Mouse (Mus musculus): ENCODE data around the gene Gstm5. TPM values are rescaled to one million over a fixed set of nuclear protein-coding genes. Genes with fewer than 3 reads are reported as not detected.

Gstm5 gene
- 148 and 158 TPM in 2 replicates for polyA plus RNA-seq (2015; fragmentation: Nextera tagmentation; extraction: Ambion mirVana)

GRCm38 (mm10) chr3:107895720-107896569 is at the start of gene Gstm5:
Gene Gstm5 (plus strand): TSS chr3:107895821.
- H3K4me2 ChIP-seq = peak within 1 kb of the TSS; percentile 91
- WGBS (ENCODE audit: insufficient replicate concordance) = 5% methylated on average over 40 of the region's 40 CpGs
- H3K36me3 ChIP-seq = peaks cover 17% of the 10 kb centered on the region
- peaks cover 24% of the 10 kb centered on the region for H3K4me1 ChIP-seq (replicated peaks)
- H3K4me3 ChIP-seq (replicated peaks) = peak within 1 kb of the TSS; percentile 73
- DNase-seq = peak; percentile 82
- H3K27me3 ChIP-seq = no peaks in the 10 kb centered on the region
- H3K27ac ChIP-seq = peak within 1 kb of the TSS; percentile 88
- no peaks in the 10 kb centered on the region for H3K9me3 ChIP-seq (replicated peaks)
- peak; percentile 92 for ATAC-seq (ENCODE audit: low read depth)
- peak within 1 kb of the TSS; percentile 83 for H3K9ac ChIP-seq

GRCm38 (mm10) chr3:107846175-107846574 is 49.4 kb upstream of the Gstm5 start:
- H3K27ac ChIP-seq = no peak overlapping the region
- H3K36me3 ChIP-seq = no peaks in the 10 kb centered on the region
- 17% methylated on average over 1 of the region's 1 CpGs for WGBS (ENCODE audit: insufficient replicate concordance)
- no peaks in the 10 kb centered on the region for H3K9me3 ChIP-seq (replicated peaks)
- peaks cover 25% of the 10 kb centered on the region for H3K4me1 ChIP-seq (replicated peaks)
- 0 out of 2 replicates have a peak, but pooled peaks cover 4% of the 10 kb centered on the region for H3K27me3 ChIP-seq
- H3K4me3 ChIP-seq (replicated peaks) = no peak overlapping the region
- ATAC-seq (ENCODE audit: low read depth) (no peak), DNase-seq (no peak)
- H3K4me2 ChIP-seq = no peak overlapping the region
- no peak overlapping the region for H3K9ac ChIP-seq

GRCm38 (mm10) chr3:107846835-107847234 is 48.8 kb upstream of the Gstm5 start:
- WGBS (ENCODE audit: insufficient replicate concordance) = 26% methylated on average over 3 of the region's 3 CpGs
- no peak for ATAC-seq (ENCODE audit: low read depth)

GRCm38 (mm10) chr3:107848126-107848525 is 47.5 kb upstream of the Gstm5 start:
- ATAC-seq (ENCODE audit: low read depth) = no peak
- no peaks in the 10 kb centered on the region for H3K36me3 ChIP-seq
- no peaks in the 10 kb centered on the region for H3K9me3 ChIP-seq (replicated peaks)
- no peak overlapping the region for H3K9ac ChIP-seq
- WGBS (ENCODE audit: insufficient replicate concordance) = 44% methylated on average over 4 of the region's 4 CpGs
- H3K4me3 ChIP-seq (replicated peaks) = no peak overlapping the region
- H3K27ac ChIP-seq = no peak overlapping the region
- H3K4me1 ChIP-seq (replicated peaks) = peaks cover 25% of the 10 kb centered on the region
- H3K4me2 ChIP-seq = no peak overlapping the region
- no peaks in the 10 kb centered on the region for H3K27me3 ChIP-seq
- DNase-seq = no peak

More at GRCm38 (mm10) chr3:107846835-107847234, 48.8 kb upstream of the Gstm5 start:
- H3K9me3 ChIP-seq (replicated peaks) = no peaks in the 10 kb centered on the region
- H3K4me2 ChIP-seq = no peak overlapping the region
- H3K36me3 ChIP-seq = no peaks in the 10 kb centered on the region
- peaks cover 25% of the 10 kb centered on the region for H3K4me1 ChIP-seq (replicated peaks)
- no peak overlapping the region for H3K4me3 ChIP-seq (replicated peaks)
- H3K9ac ChIP-seq = no peak overlapping the region
- no peak for DNase-seq
- no peak overlapping the region for H3K27ac ChIP-seq
- 0 out of 2 replicates have a peak, but pooled peaks cover 4% of the 10 kb centered on the region for H3K27me3 ChIP-seq

GRCm38 (mm10) chr3:107849000-107849692 is 46.5 kb upstream of the Gstm5 start:
- 42% methylated on average over 6 of the region's 6 CpGs for WGBS (ENCODE audit: insufficient replicate concordance)
- no peak for ATAC-seq (ENCODE audit: low read depth)
- Histone ChIP-seq H3K9me3 (replicated peaks) (no peaks in the 10 kb centered on the region), H3K4me3 (replicated peaks) (no peak overlapping the region), H3K27ac (no peak overlapping the region), H3K36me3 (no peaks in the 10 kb centered on the region), H3K9ac (no peak overlapping the region), H3K27me3 (no peaks in the 10 kb centered on the region), H3K4me2 (no peak overlapping the region), H3K4me1 (replicated peaks) (peaks cover 25% of the 10 kb centered on the region)
- no peak for DNase-seq

- Histone ChIP-seq H3K4me2 (no peak overlapping the region), H3K36me3 (no peaks in the 10 kb centered on the region), H3K4me1 (replicated peaks) (peaks cover 25% of the 10 kb centered on the region), H3K9me3 (replicated peaks) (no peaks in the 10 kb centered on the region), H3K4me3 (replicated peaks) (no peak overlapping the region), H3K9ac (no peak overlapping the region), H3K27me3 (no peaks in the 10 kb centered on the region), H3K27ac (no peak overlapping the region)
- peak; percentile 73 for ATAC-seq (ENCODE audit: low read depth)
- DNase-seq = no peak
- WGBS (ENCODE audit: insufficient replicate concordance) = 32% methylated on average over 2 of the region's 2 CpGs
Measured at GRCm38 (mm10) chr3:107849693-107850031, 46.0 kb upstream of the Gstm5 start.

GRCm38 (mm10) chr3:107850418-107851031 is 45.1 kb upstream of the Gstm5 start:
- WGBS (ENCODE audit: insufficient replicate concordance) = 50% methylated on average over 12 of the region's 12 CpGs
- DNase-seq = no peak
- Histone ChIP-seq H3K9me3 (replicated peaks) (no peaks in the 10 kb centered on the region), H3K36me3 (no peaks in the 10 kb centered on the region), H3K27me3 (0 out of 2 replicates have a peak, but pooled peaks cover under 1% of the 10 kb centered on the region), H3K9ac (no peak overlapping the region), H3K4me2 (no peak overlapping the region), H3K27ac (no peak overlapping the region), H3K4me3 (replicated peaks) (no peak overlapping the region), H3K4me1 (replicated peaks) (peaks cover 25% of the 10 kb centered on the region)
- no peak for ATAC-seq (ENCODE audit: low read depth)

GRCm38 (mm10) chr3:107852786-107853185 is 42.8 kb upstream of the Gstm5 start:
- H3K4me2 ChIP-seq = no peak overlapping the region
- ATAC-seq (ENCODE audit: low read depth) (no peak), DNase-seq (no peak)
- H3K27me3 ChIP-seq = 0 out of 2 replicates have a peak, but pooled peaks cover 4% of the 10 kb centered on the region
- H3K36me3 ChIP-seq = no peaks in the 10 kb centered on the region
- no peaks in the 10 kb centered on the region for H3K9me3 ChIP-seq (replicated peaks)
- H3K4me1 ChIP-seq (replicated peaks) = peaks cover 19% of the 10 kb centered on the region
- H3K4me3 ChIP-seq (replicated peaks) = no peak overlapping the region
- H3K9ac ChIP-seq = no peak overlapping the region
- no peak overlapping the region for H3K27ac ChIP-seq
- WGBS (ENCODE audit: insufficient replicate concordance) = 22% methylated on average over 7 of the region's 7 CpGs

GRCm38 (mm10) chr3:107853232-107854181 is 42.1 kb upstream of the Gstm5 start:
- peaks cover 19% of the 10 kb centered on the region for H3K4me1 ChIP-seq (replicated peaks)
- H3K27ac ChIP-seq = no peak overlapping the region

GRCm38 (mm10) chr3:107855368-107855767 is 40.3 kb upstream of the Gstm5 start:
- ATAC-seq (ENCODE audit: low read depth) = no peak
- DNase-seq = no peak
- Histone ChIP-seq H3K9ac (no peak overlapping the region), H3K27ac (no peak overlapping the region), H3K4me3 (replicated peaks) (no peak overlapping the region), H3K4me1 (replicated peaks) (peaks cover 3% of the 10 kb centered on the region; the same call in 1 of the 2 replicates), H3K36me3 (no peaks in the 10 kb centered on the region), H3K4me2 (no peak overlapping the region), H3K9me3 (replicated peaks) (no peaks in the 10 kb centered on the region), H3K27me3 (0 out of 2 replicates have a peak, but pooled peaks cover 4% of the 10 kb centered on the region)
- 66% methylated on average over 13 of the region's 13 CpGs for WGBS (ENCODE audit: insufficient replicate concordance)

More at GRCm38 (mm10) chr3:107853232-107854181, 42.1 kb upstream of the Gstm5 start:
- 0 out of 2 replicates have a peak, but pooled peaks cover 4% of the 10 kb centered on the region for H3K27me3 ChIP-seq
- H3K4me3 ChIP-seq (replicated peaks) = no peak overlapping the region
- 56% methylated on average over 17 of the region's 17 CpGs for WGBS (ENCODE audit: insufficient replicate concordance)
- DNase-seq (no peak), ATAC-seq (ENCODE audit: low read depth) (no peak)
- no peaks in the 10 kb centered on the region for H3K9me3 ChIP-seq (replicated peaks)
- H3K36me3 ChIP-seq = no peaks in the 10 kb centered on the region
- H3K4me2 ChIP-seq = no peak overlapping the region
- no peak overlapping the region for H3K9ac ChIP-seq

Data from liver, embryonic 13.5 days (tissue).